Mouse (Mus musculus) hindbrain, embryonic 13.5 days (tissue): ENCODE measurements around the gene Cfap58. TPM values are rescaled to one million over a fixed set of nuclear protein-coding genes. Genes with fewer than 3 reads are reported as not detected.
A peak's percentile ranks its signal among the peaks of the same experiment; 100 is the strongest.

Experiments used
- ATAC-seq: fragments of 200-750 bp; cut with Nextera tagmentation; 2 replicates; pipeline ENCODE4 v1.8.0; 2017; ENCODE audit warnings: moderate TSS enrichment; ENCODE audit not compliant: low FRiP score
- H3K27ac ChIP-seq: fragments of 300-500 bp; sonication (generic); 2 replicates; pipeline ENCODE4 v1.5.1; 2015; ENCODE audit warnings: inconsistent platforms, mild to moderate bottlenecking, moderate library complexity
- H3K27me3 ChIP-seq: fragments of 300-500 bp; sonication (generic); 2 replicates; pipeline ENCODE4 v1.6.1; 2015; ENCODE audit warnings: mild to moderate bottlenecking, inconsistent platforms
- H3K36me3 ChIP-seq: fragments of 300-500 bp; sonication (generic); 2 replicates; pipeline ENCODE4 v1.6.1; 2015; ENCODE audit warnings: mild to moderate bottlenecking, inconsistent platforms
- H3K4me1 ChIP-seq: fragments of 300-500 bp; sonication (generic); replicated peaks from 2 replicates; pipeline ENCODE4 v1.6.1; 2015; ENCODE audit warnings: inconsistent platforms
- H3K4me2 ChIP-seq: fragments of 300-500 bp; sonication (generic); 2 replicates; pipeline ENCODE4 v1.6.1; 2015; ENCODE audit warnings: inconsistent platforms, mild to moderate bottlenecking, moderate library complexity
- H3K4me3 ChIP-seq: fragments of 300-500 bp; sonication (generic); 2 replicates; pipeline ENCODE4 v1.5.1; 2015; ENCODE audit warnings: mild to moderate bottlenecking, inconsistent platforms
- H3K9ac ChIP-seq: fragments of 300-500 bp; sonication (generic); 2 replicates; pipeline ENCODE4 v1.6.1; 2015; ENCODE audit warnings: mild to moderate bottlenecking, inconsistent platforms
- H3K9me3 ChIP-seq: fragments of 300-500 bp; sonication (generic); 2 replicates; pipeline ENCODE4 v1.6.1; 2016; ENCODE audit warnings: inconsistent platforms
- WGBS: fragments of 180-500 bp; shearing (Covaris S2); methylation state at CpG from one replicate; pipeline ENCODE4 v1.1.7; 2015; 5-methylcytosine and 5-hydroxymethylcytosine counted together
- polyA plus RNA-seq: library from polyadenylated mRNA; unstranded; fragments of >200 nt; fragmentation: Nextera tagmentation; extraction: Ambion mirVana; gene quantifications from 2 replicates; pipeline ENCODE4 v1.2.1, GENCODE M21; 2015

The Cfap58 gene
- polyA plus RNA-seq, 1 experiment from 2014 or later, result 1.3 TPM

- no peaks in the 10 kb centered on the region for H3K36me3 ChIP-seq
- H3K4me3 ChIP-seq, result no peak overlapping the region
- H3K4me2 ChIP-seq, result no peak overlapping the region
- peaks cover 18% of the 10 kb centered on the region for H3K4me1 ChIP-seq
- H3K9me3 ChIP-seq, result no peaks in the 10 kb centered on the region
- peak overlapping the region; percentile 40; the same call in 1 of the 2 replicates for H3K27ac ChIP-seq
- peaks cover 2% of the 10 kb centered on the region; the same call in 1 of the 2 replicates for H3K27me3 ChIP-seq
- H3K9ac ChIP-seq, result no peak overlapping the region
- peak; percentile 59 for ATAC-seq
- 52% methylated on average over 13 of the region's 13 CpGs for WGBS
Measured at GRCm38 (mm10) chr19:47988880-47989574, 51.6 kb downstream of the Cfap58 start.

- ATAC-seq, result no peak
- Histone ChIP-seq H3K9ac (no peak overlapping the region), H3K4me1 (peaks cover 18% of the 10 kb centered on the region), H3K36me3 (no peaks in the 10 kb centered on the region), H3K9me3 (no peaks in the 10 kb centered on the region), H3K27me3 (peaks cover 2% of the 10 kb centered on the region; the same call in 1 of the 2 replicates), H3K4me3 (no peak overlapping the region), H3K27ac (peak overlapping the region; percentile 40; the same call in 1 of the 2 replicates), H3K4me2 (no peak overlapping the region)
- 58% methylated on average over 4 of the region's 4 CpGs for WGBS
Measured at GRCm38 (mm10) chr19:47989575-47989891, 52.1 kb downstream of the Cfap58 start.

GRCm38 (mm10) chr19:48001240-48001639 lies 63.8 kb downstream of the Cfap58 start:
- no peak overlapping the region for H3K4me3 ChIP-seq
- no peaks in the 10 kb centered on the region for H3K4me1 ChIP-seq
- no peaks in the 10 kb centered on the region for H3K36me3 ChIP-seq
- no peak overlapping the region for H3K9ac ChIP-seq
- 81% methylated on average over 13 of the region's 13 CpGs for WGBS
- no peak overlapping the region for H3K27ac ChIP-seq
- no peak for ATAC-seq
- H3K9me3 ChIP-seq, result no peaks in the 10 kb centered on the region
- no peaks in the 10 kb centered on the region for H3K27me3 ChIP-seq
- H3K4me2 ChIP-seq, result no peak overlapping the region

GRCm38 (mm10) chr19:48001774-48002173 lies 64.3 kb downstream of the Cfap58 start:
- Histone ChIP-seq H3K27me3 (no peaks in the 10 kb centered on the region), H3K9me3 (no peaks in the 10 kb centered on the region), H3K4me2 (no peak overlapping the region), H3K4me3 (no peak overlapping the region), H3K36me3 (no peaks in the 10 kb centered on the region), H3K27ac (no peak overlapping the region), H3K9ac (no peak overlapping the region), H3K4me1 (no peaks in the 10 kb centered on the region)
- WGBS, result 91% methylated on average over 11 of the region's 11 CpGs
- ATAC-seq, result no peak

- Histone ChIP-seq H3K36me3 (no peaks in the 10 kb centered on the region), H3K4me1 (no peaks in the 10 kb centered on the region), H3K27ac (no peak overlapping the region), H3K9ac (no peak overlapping the region), H3K27me3 (no peaks in the 10 kb centered on the region), H3K4me3 (no peak overlapping the region), H3K4me2 (no peak overlapping the region), H3K9me3 (no peaks in the 10 kb centered on the region)
- WGBS, result 55% methylated on average over 12 of the region's 12 CpGs
- no peak for ATAC-seq
Measured at GRCm38 (mm10) chr19:48008771-48009413, 71.4 kb downstream of the Cfap58 start.

- WGBS, result 79% methylated on average over 15 of the region's 15 CpGs
- ATAC-seq, result no peak
- no peak overlapping the region for H3K4me3 ChIP-seq
- H3K4me1 ChIP-seq, result no peaks in the 10 kb centered on the region
- H3K9ac ChIP-seq, result no peak overlapping the region
- no peaks in the 10 kb centered on the region for H3K27me3 ChIP-seq
- H3K4me2 ChIP-seq, result no peak overlapping the region
- no peaks in the 10 kb centered on the region for H3K9me3 ChIP-seq
- H3K27ac ChIP-seq, result no peak overlapping the region
- no peaks in the 10 kb centered on the region for H3K36me3 ChIP-seq
Measured at GRCm38 (mm10) chr19:48009586-48010331, 72.3 kb downstream of the Cfap58 start.

GRCm38 (mm10) chr19:48020103-48020502 lies 82.6 kb downstream of the Cfap58 start:
- WGBS, result 55% methylated on average over 13 of the region's 13 CpGs
- H3K9ac ChIP-seq, result no peak overlapping the region
- H3K27ac ChIP-seq, result no peak overlapping the region
- no peaks in the 10 kb centered on the region for H3K27me3 ChIP-seq
- no peak overlapping the region for H3K4me2 ChIP-seq
- H3K36me3 ChIP-seq, result no peaks in the 10 kb centered on the region
- ATAC-seq, result no peak
- peaks cover 25% of the 10 kb centered on the region for H3K4me1 ChIP-seq
- no peak overlapping the region for H3K4me3 ChIP-seq
- no peaks in the 10 kb centered on the region for H3K9me3 ChIP-seq

GRCm38 (mm10) chr19:48021435-48021834 lies 84.0 kb downstream of the Cfap58 start:
- Histone ChIP-seq H3K27me3 (peaks cover 10% of the 10 kb centered on the region; the same call in 1 of the 2 replicates), H3K4me2 (no peak overlapping the region), H3K27ac (no peak overlapping the region), H3K36me3 (no peaks in the 10 kb centered on the region), H3K4me1 (peaks cover 20% of the 10 kb centered on the region), H3K9me3 (no peaks in the 10 kb centered on the region), H3K9ac (no peak overlapping the region), H3K4me3 (no peak overlapping the region)
- no peak for ATAC-seq
- WGBS, result 60% methylated on average over 15 of the region's 15 CpGs

- no peak overlapping the region for H3K4me2 ChIP-seq
- peaks cover 20% of the 10 kb centered on the region for H3K4me1 ChIP-seq
- H3K27me3 ChIP-seq, result peaks cover 10% of the 10 kb centered on the region; the same call in 1 of the 2 replicates
- H3K9ac ChIP-seq, result no peak overlapping the region
- H3K9me3 ChIP-seq, result no peaks in the 10 kb centered on the region
- no peak overlapping the region for H3K27ac ChIP-seq
- no peak for ATAC-seq
- no peaks in the 10 kb centered on the region for H3K36me3 ChIP-seq
- H3K4me3 ChIP-seq, result no peak overlapping the region
- 50% methylated on average over 5 of the region's 5 CpGs for WGBS
Measured at GRCm38 (mm10) chr19:48022763-48023162, 85.3 kb downstream of the Cfap58 start.

- peaks cover 10% of the 10 kb centered on the region; the same call in 1 of the 2 replicates for H3K27me3 ChIP-seq
- H3K4me3 ChIP-seq, result no peak overlapping the region
- no peak overlapping the region for H3K9ac ChIP-seq
- WGBS, result 89% methylated on average over 10 of the region's 10 CpGs
- H3K9me3 ChIP-seq, result no peaks in the 10 kb centered on the region
- no peak overlapping the region for H3K4me2 ChIP-seq
- no peak for ATAC-seq
- no peak overlapping the region for H3K27ac ChIP-seq
- no peaks in the 10 kb centered on the region for H3K36me3 ChIP-seq
- peaks cover 20% of the 10 kb centered on the region for H3K4me1 ChIP-seq
Measured at GRCm38 (mm10) chr19:48023726-48024125, 86.3 kb downstream of the Cfap58 start.

- peaks cover 10% of the 10 kb centered on the region; the same call in 1 of the 2 replicates for H3K27me3 ChIP-seq
- H3K27ac ChIP-seq, result no peak overlapping the region
- no peak overlapping the region for H3K9ac ChIP-seq
- no peak overlapping the region for H3K4me3 ChIP-seq
- no peaks in the 10 kb centered on the region for H3K36me3 ChIP-seq
- WGBS, result 86% methylated on average over 8 of the region's 8 CpGs
- ATAC-seq, result no peak
- peaks cover 16% of the 10 kb centered on the region; the same call in 1 of the 2 replicates for H3K4me1 ChIP-seq
- no peaks in the 10 kb centered on the region for H3K9me3 ChIP-seq
- no peak overlapping the region for H3K4me2 ChIP-seq
Measured at GRCm38 (mm10) chr19:48025366-48025765, 87.9 kb downstream of the Cfap58 start.

GRCm38 (mm10) chr19:48026882-48027281 lies 89.4 kb downstream of the Cfap58 start:
- Histone ChIP-seq H3K4me1 (peaks cover 11% of the 10 kb centered on the region; the same call in 1 of the 2 replicates), H3K36me3 (no peaks in the 10 kb centered on the region), H3K27me3 (peaks cover 10% of the 10 kb centered on the region; the same call in 1 of the 2 replicates), H3K4me2 (no peak overlapping the region), H3K27ac (no peak overlapping the region), H3K4me3 (no peak overlapping the region), H3K9ac (no peak overlapping the region), H3K9me3 (no peaks in the 10 kb centered on the region)
- 55% methylated on average over 2 of the region's 2 CpGs for WGBS
- ATAC-seq, result no peak
